Comparison of ENCODE assay signal across 8 mouse cellular contexts in the genomic region with DNA sequence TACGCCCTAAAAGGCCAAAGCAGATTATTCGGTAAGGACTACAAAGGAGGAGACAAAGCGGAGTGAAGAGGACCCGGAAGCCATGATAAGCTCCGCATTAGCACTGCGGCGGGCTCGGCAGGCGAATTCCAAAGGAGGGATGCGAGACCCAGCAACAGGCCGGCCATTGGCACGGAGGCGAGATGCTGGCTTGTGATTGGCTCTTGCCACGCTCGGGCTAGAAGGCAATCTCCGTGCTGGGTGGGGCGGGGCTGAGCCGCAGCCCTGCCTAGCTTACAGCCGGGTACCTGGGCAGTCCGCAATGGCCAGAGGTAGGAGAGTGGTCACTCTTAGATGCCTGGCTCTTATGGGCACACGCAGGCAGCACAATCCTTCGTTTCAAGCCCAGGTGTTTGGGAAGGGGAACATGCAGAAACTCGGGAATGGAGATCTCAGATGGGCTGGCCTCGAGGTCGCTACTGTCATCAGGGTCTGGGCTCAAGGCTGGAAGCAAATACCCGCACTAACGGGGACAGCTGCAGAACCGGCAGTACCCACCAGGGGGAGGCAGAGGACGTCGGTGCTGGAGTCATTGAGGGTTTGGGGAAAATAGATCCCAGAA. TPM values are rescaled to one million over a fixed set of nuclear protein-coding genes. Genes with fewer than 3 reads are reported as not detected.
A peak's percentile ranks its signal among the peaks of the same experiment; 100 is the strongest.
DNase-seq lines count a peak whose midpoint lies in the region; ATAC-seq and TF ChIP-seq lines count a peak whose summit lies in the region.

No protein-coding gene starts in this region.

- WGBS in heart, embryonic 11.5 days (ENCODE audit: insufficient replicate concordance) = under 1% methylated on average over 30 of the region's 30 CpGs
- whole genome bisulfite sequencing in kidney, embryonic 16.5 days = under 1% methylated on average over 30 of the region's 30 CpGs

- no peaks in the 10 kb centered on the region for H3K9me3 ChIP-seq in heart, embryonic 11.5 days (replicated peaks; ENCODE audit: control insufficient read depth, low read length)
- H3K9me3 ChIP-seq in kidney, embryonic 16.5 days (ENCODE audit: low read length) = no peaks in the 10 kb centered on the region

- H3K4me2 ChIP-seq in heart, embryonic 11.5 days = peak overlapping the region; percentile 81
- peak overlapping the region; percentile 65 for H3K4me2 ChIP-seq in kidney, embryonic 16.5 days (replicated peaks; ENCODE audit: low read depth, low read length)

- DNase-seq in brain, adult 2 months (ENCODE audit: low read depth, low spot score) = peak; percentile 99
- peak; percentile 82 for DNase-seq in liver
- DNase-seq in spleen, postnatal 36 days (ENCODE audit: low spot score in 2 of 2) = peak; percentile 49 to 57

- peak; percentile 86 for ATAC-seq in heart, embryonic 11.5 days (replicated peaks; ENCODE audit: insufficient number of reproducible peaks, low FRiP score, low TSS enrichment)
- peak; percentile 98 for ATAC-seq in kidney, embryonic 16.5 days (ENCODE audit: low FRiP score, low TSS enrichment)
- peak; percentile 55 for ATAC-seq in monocyte, adult 5-6 weeks (replicated peaks; ENCODE audit: insufficient number of reproducible peaks, low FRiP score, low TSS enrichment, poor library complexity, severe bottlenecking)

- H3K79me3 ChIP-seq in C2C12 (ENCODE audit: low read depth) = peaks cover 24% of the 10 kb centered on the region

- H3K4me1 ChIP-seq in embryonic fibroblast, embryonic 13.5 days (ENCODE audit: control insufficient read depth, insufficient read depth, low read length) = peaks cover 2% of the 10 kb centered on the region; the same call in 1 of the 2 replicates
- H3K4me1 ChIP-seq in heart, embryonic 11.5 days (ENCODE audit: control insufficient read depth, insufficient read depth, low read length) = peaks cover 9% of the 10 kb centered on the region; the same call in 1 of the 2 replicates
- H3K4me1 ChIP-seq in kidney, embryonic 16.5 days (ENCODE audit: insufficient read depth, low read length) = peaks cover 17% of the 10 kb centered on the region; the same call in 1 of the 2 replicates

- H3ac ChIP-seq in C2C12 (ENCODE audit: control insufficient read depth, insufficient read length, low read depth) = no peak overlapping the region

- H3K27me3 ChIP-seq in C2C12 (ENCODE audit: control insufficient read depth, insufficient read depth, insufficient read length) = no peaks in the 10 kb centered on the region
- no peaks in the 10 kb centered on the region for H3K27me3 ChIP-seq in heart, embryonic 11.5 days (ENCODE audit: control insufficient read depth, insufficient read depth, low read length)
- H3K27me3 ChIP-seq in kidney, embryonic 16.5 days (ENCODE audit: insufficient read depth, low read length) = no peaks in the 10 kb centered on the region

- TF ChIP-seq CTCF in C2C12 (IDR thresholded peaks at IDR 0.05; ENCODE audit: control insufficient read depth, insufficient read depth, insufficient read length) = peak; percentile 85
- peak; percentile 77 for TF ChIP-seq CTCF in embryonic fibroblast, embryonic 13.5 days (IDR thresholded peaks at IDR 0.05; ENCODE audit: borderline replicate concordance, insufficient read depth, low read length)

- H3K9ac ChIP-seq in heart, embryonic 11.5 days (ENCODE audit: low read depth, low read length) = peak overlapping the region; percentile 70
- H3K9ac ChIP-seq in kidney, embryonic 16.5 days (replicated peaks; ENCODE audit: low read length) = peak overlapping the region; percentile 66

- peak; percentile 48 for TF ChIP-seq POLR2A in embryonic fibroblast, embryonic 13.5 days (IDR thresholded peaks at IDR 0.05; ENCODE audit: low read depth, low read length)

- peak overlapping the region; percentile 16; the same call in 1 of the 2 replicates for H3K27ac ChIP-seq in embryonic fibroblast, embryonic 13.5 days (ENCODE audit: insufficient read depth, low read length)
- H3K27ac ChIP-seq in heart, embryonic 11.5 days (ENCODE audit: low read depth, low read length) = peak overlapping the region; percentile 74
- H3K27ac ChIP-seq in kidney, embryonic 16.5 days (ENCODE audit: low read length) = peak overlapping the region; percentile 76

- no peak overlapping the region for H3K4me3 ChIP-seq in C2C12 (ENCODE audit: insufficient read depth, poor library complexity, severe bottlenecking)
- H3K4me3 ChIP-seq in embryonic fibroblast, embryonic 13.5 days (ENCODE audit: insufficient read depth, low read length) = no peak overlapping the region
- H3K4me3 ChIP-seq in heart, embryonic 11.5 days (ENCODE audit: low read depth, low read length) = peak overlapping the region; percentile 41
- H3K4me3 ChIP-seq in kidney, embryonic 16.5 days (ENCODE audit: low read length) = peak overlapping the region; percentile 45

- peaks cover 26% of the 10 kb centered on the region for H3K79me2 ChIP-seq in C2C12 (ENCODE audit: control insufficient read depth, insufficient read depth)

- peaks cover 39% of the 10 kb centered on the region for H3K36me3 ChIP-seq in C2C12 (ENCODE audit: control insufficient read depth, insufficient read depth)
- peaks cover 3% of the 10 kb centered on the region; the same call in 1 of the 2 replicates for H3K36me3 ChIP-seq in heart, embryonic 11.5 days (ENCODE audit: control insufficient read depth, insufficient read depth, low read length)
- peaks cover 6% of the 10 kb centered on the region; the same call in 1 of the 2 replicates for H3K36me3 ChIP-seq in kidney, embryonic 16.5 days (ENCODE audit: insufficient read depth, low read length)

TF ChIP-seq in C2C12, 6 proteins besides CTCF, POLR2A, EP300 and RAD21:
- TF ChIP-seq USF1 (IDR thresholded peaks at IDR 0.05; ENCODE audit: low read depth) (no peak), CEBPB (IDR thresholded peaks at IDR 0.05; ENCODE audit: low read depth) (no peak), MAX (IDR thresholded peaks at IDR 0.05) (no peak), MYOG (IDR thresholded peaks at IDR 0.05; ENCODE audit: control insufficient read depth, extremely low read depth, insufficient read length) (no peak), FOSL1 (IDR thresholded peaks at IDR 0.05; ENCODE audit: insufficient read depth, low read length, poor library complexity, severe bottlenecking) (no peak), MYOD1 (IDR thresholded peaks at IDR 0.05; ENCODE audit: control insufficient read depth, insufficient read length, low read depth) (no peak)

RNA-seq across cellular contexts. Expression of a gene that starts 15.9 kb away (rescaled TPM):
- polyA plus RNA-seq in C2C12 (2012; fragmentation: generic; extraction: Trizol) = 638 TPM
- 124 and 337 TPM in 2 replicates for polyA plus RNA-seq in embryonic fibroblast, embryonic 13.5 days (2011; ENCODE audit: insufficient read length, low read depth, missing spikeins)
- 815 and 827 TPM in 2 replicates for polyA plus RNA-seq in heart, embryonic 11.5 days (2014; fragmentation: Nextera tagmentation; extraction: Ambion mirVana)
- 69.9 and 70.5 TPM in 2 replicates for polyA plus RNA-seq in kidney, embryonic 16.5 days (2015; fragmentation: Nextera tagmentation; extraction: Ambion mirVana)
- 1.9 TPM in 1 of 3 replicates, not detected in the others for total RNA-seq in monocyte, adult 5-6 weeks (2017)

RNA-seq across cellular contexts. Expression of a gene that starts 30.8 kb away (rescaled TPM):
- 227 TPM for polyA plus RNA-seq in C2C12 (2012; fragmentation: generic; extraction: Trizol)
- 255 and 333 TPM in 2 replicates for polyA plus RNA-seq in embryonic fibroblast, embryonic 13.5 days (2011; ENCODE audit: insufficient read length, low read depth, missing spikeins)
- 103 and 108 TPM in 2 replicates for polyA plus RNA-seq in heart, embryonic 11.5 days (2014; fragmentation: Nextera tagmentation; extraction: Ambion mirVana)
- polyA plus RNA-seq in kidney, embryonic 16.5 days (2015; fragmentation: Nextera tagmentation; extraction: Ambion mirVana) = 193 and 202 TPM in 2 replicates
- total RNA-seq in monocyte, adult 5-6 weeks (2017) = 86.4 to 119 TPM (median 100 TPM) in 3 replicates

Comparison
In these comparisons a context has a peak if more than half of its experiments do, and no peak if none do; other contexts are left out.
1. H3K4me3 ChIP-seq: peak in heart, embryonic 11.5 days (single experiment) and kidney, embryonic 16.5 days (single experiment); none in C2C12 (single experiment) and embryonic fibroblast, embryonic 13.5 days (single experiment).
2. H3K27ac ChIP-seq: peak in every context shown above with its lines; median percentile 76 in kidney, embryonic 16.5 days; 74 in heart, embryonic 11.5 days; 16 in embryonic fibroblast, embryonic 13.5 days.
3. Peak in every context shown above with its lines, with median percentiles within 50 percentile points of each other: DNase-seq and ATAC-seq.